Comparison of ENCODE assay signal across 20 mouse cellular contexts in the genomic region with DNA sequence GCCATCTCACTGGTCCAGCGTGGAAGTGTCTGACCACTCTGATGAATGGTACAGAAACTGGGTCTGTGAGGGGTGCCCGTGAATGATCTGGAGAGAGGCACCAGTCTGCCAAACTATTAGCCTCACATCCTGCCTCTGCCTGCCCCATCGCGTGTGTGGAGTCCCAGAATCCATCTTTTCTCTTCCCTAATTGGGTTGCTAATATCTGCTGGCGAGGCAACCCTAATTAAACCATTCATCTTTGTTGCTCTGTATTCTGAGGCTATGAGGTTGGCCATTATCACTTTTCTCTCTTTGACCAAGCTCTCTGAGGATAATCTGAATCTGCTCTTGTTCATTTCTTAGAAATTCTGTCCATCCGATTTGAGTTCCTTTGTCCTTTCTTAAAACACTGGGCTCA.
A peak's percentile ranks its signal among the peaks of the same experiment; 100 is the strongest.
DNase-seq lines count a peak whose midpoint lies in the region; ATAC-seq and TF ChIP-seq lines count a peak whose summit lies in the region.
"Had no signal": no experiment of that assay in that cellular context is flagged by ENCODE, and none has a peak within 500 bp of the region (broad histone marks: within the 10 kb centered on the region; RNA-seq: fewer than 3 reads in every experiment).

No protein-coding gene starts in this region.

- no peak for DNase-seq in hindbrain, embryonic 11.5 days (ENCODE audit: low spot score)
- peak; percentile 64 to 80 for DNase-seq in right cerebral cortex, postnatal 10 days (ENCODE audit: low spot score in 2 of 2)
- no peak for DNase-seq in right cerebral cortex, postnatal 25 days
- no peak for DNase-seq in embryo, embryonic 9.5 days (ENCODE audit: extremely low spot score)
- no peak for DNase-seq in liver, postnatal 0 days
- DNase-seq: B cell, adult 2 months; cerebellum, postnatal 10 days; gastrocnemius, adult 2 months; heart, postnatal 14 days; kidney, adult 18-20 months; lung, adult 2 months; right cerebral cortex, postnatal 4 days had no signal

- no peak for TF ChIP-seq CTCF in liver, postnatal 0 days (IDR thresholded peaks at IDR 0.05; ENCODE audit: low read depth)

- WGBS in hindbrain, embryonic 15.5 days: 56% methylated on average over 6 of the region's 6 CpGs
- WGBS in hindbrain, embryonic 11.5 days: 75% methylated on average over 6 of the region's 6 CpGs
- 8% methylated on average over 6 of the region's 6 CpGs for WGBS in forebrain, embryonic 15.5 days
- 79% methylated on average over 6 of the region's 6 CpGs for WGBS in liver, postnatal 0 days (ENCODE audit: insufficient replicate concordance)

- peaks cover 17% of the 10 kb centered on the region for H3K4me1 ChIP-seq in hindbrain, embryonic 15.5 days (replicated peaks)
- no peaks in the 10 kb centered on the region for H3K4me1 ChIP-seq in hindbrain, embryonic 11.5 days (replicated peaks; ENCODE audit: control insufficient read depth, insufficient read depth, low read length)
- peaks cover 36% of the 10 kb centered on the region for H3K4me1 ChIP-seq in forebrain, embryonic 15.5 days
- H3K4me1 ChIP-seq in liver, postnatal 0 days (ENCODE audit: insufficient read depth): no peaks in the 10 kb centered on the region
- H3K4me1 ChIP-seq: embryonic facial prominence, embryonic 15.5 days; heart, embryonic 12.5 days; neural tube, embryonic 12.5 days had no signal

- no peak for TF ChIP-seq EP300 in liver, postnatal 0 days (IDR thresholded peaks at IDR 0.05; ENCODE audit: low read depth)

- H3K4me2 ChIP-seq in hindbrain, embryonic 15.5 days: no peak overlapping the region
- H3K4me2 ChIP-seq in hindbrain, embryonic 11.5 days (replicated peaks; ENCODE audit: low read depth, low read length): no peak overlapping the region
- no peak overlapping the region for H3K4me2 ChIP-seq in forebrain, embryonic 15.5 days (replicated peaks)
- H3K4me2 ChIP-seq in liver, postnatal 0 days (ENCODE audit: low read depth, low read length): no peak overlapping the region
- H3K4me2 ChIP-seq: embryonic facial prominence, embryonic 15.5 days; heart, embryonic 12.5 days; liver, embryonic 11.5 days; neural tube, embryonic 12.5 days had no signal

- peaks cover 4% of the 10 kb centered on the region; the same call in 1 of the 2 replicates for H3K36me3 ChIP-seq in hindbrain, embryonic 15.5 days
- H3K36me3 ChIP-seq in hindbrain, embryonic 11.5 days (ENCODE audit: control insufficient read depth, insufficient read depth, low read length): no peaks in the 10 kb centered on the region
- H3K36me3 ChIP-seq in forebrain, embryonic 15.5 days: peaks cover 8% of the 10 kb centered on the region; the same call in 1 of the 2 replicates
- H3K36me3 ChIP-seq in liver, postnatal 0 days (replicated peaks; ENCODE audit: insufficient read depth, low read length): no peaks in the 10 kb centered on the region
- H3K36me3 ChIP-seq: embryonic facial prominence, embryonic 15.5 days had no signal

- ATAC-seq in hindbrain, embryonic 15.5 days (ENCODE audit: low FRiP score, low read depth): no peak
- ATAC-seq in hindbrain, embryonic 11.5 days (ENCODE audit: low FRiP score): no peak
- ATAC-seq in forebrain, embryonic 15.5 days (replicated peaks): peak; percentile 46
- no peak for ATAC-seq in liver, postnatal 0 days

- peak overlapping the region; percentile 17; the same call in 1 of the 2 replicates for H3K27ac ChIP-seq in hindbrain, embryonic 15.5 days (replicated peaks)
- H3K27ac ChIP-seq in hindbrain, embryonic 11.5 days (ENCODE audit: low read depth, low read length): no peak overlapping the region
- peak overlapping the region; percentile 42 for H3K27ac ChIP-seq in forebrain, embryonic 15.5 days (replicated peaks)
- H3K27ac ChIP-seq in liver, postnatal 0 days (ENCODE audit: low read depth): no peak overlapping the region
- H3K27ac ChIP-seq: embryonic facial prominence, embryonic 15.5 days; gastrocnemius, adult 2 months; kidney, postnatal 0 days; neural tube, embryonic 12.5 days; stomach, postnatal 0 days had no signal

- H3K27me3 ChIP-seq in hindbrain, embryonic 15.5 days: no peaks in the 10 kb centered on the region
- no peaks in the 10 kb centered on the region for H3K27me3 ChIP-seq in hindbrain, embryonic 11.5 days (ENCODE audit: control insufficient read depth, insufficient read depth, low read length)
- no peaks in the 10 kb centered on the region for H3K27me3 ChIP-seq in forebrain, embryonic 15.5 days
- no peaks in the 10 kb centered on the region for H3K27me3 ChIP-seq in liver, postnatal 0 days (ENCODE audit: insufficient read depth, low read length)
- H3K27me3 ChIP-seq: embryonic facial prominence, embryonic 15.5 days; heart, embryonic 12.5 days; neural tube, embryonic 12.5 days had no signal

- H3K9me3 ChIP-seq in hindbrain, embryonic 15.5 days: no peaks in the 10 kb centered on the region
- no peaks in the 10 kb centered on the region for H3K9me3 ChIP-seq in hindbrain, embryonic 11.5 days (ENCODE audit: control insufficient read depth, low read length)
- no peaks in the 10 kb centered on the region for H3K9me3 ChIP-seq in forebrain, embryonic 15.5 days
- no peaks in the 10 kb centered on the region for H3K9me3 ChIP-seq in liver, postnatal 0 days (ENCODE audit: low read length)
- H3K9me3 ChIP-seq: embryonic facial prominence, embryonic 15.5 days; neural tube, embryonic 12.5 days had no signal

- no peak overlapping the region for H3K9ac ChIP-seq in hindbrain, embryonic 15.5 days
- no peak overlapping the region for H3K9ac ChIP-seq in hindbrain, embryonic 11.5 days (ENCODE audit: low read depth, low read length)
- H3K9ac ChIP-seq in forebrain, embryonic 15.5 days (replicated peaks): no peak overlapping the region
- no peak overlapping the region for H3K9ac ChIP-seq in liver, postnatal 0 days (replicated peaks)
- H3K9ac ChIP-seq: embryonic facial prominence, embryonic 15.5 days; heart, embryonic 12.5 days; neural tube, embryonic 12.5 days had no signal

- H3K4me3 ChIP-seq in hindbrain, embryonic 15.5 days: no peak overlapping the region
- no peak overlapping the region for H3K4me3 ChIP-seq in hindbrain, embryonic 11.5 days (ENCODE audit: low read depth, low read length)
- H3K4me3 ChIP-seq in forebrain, embryonic 15.5 days: no peak overlapping the region
- no peak overlapping the region for H3K4me3 ChIP-seq in liver, postnatal 0 days (ENCODE audit: low read depth, low read length)
- H3K4me3 ChIP-seq: embryonic facial prominence, embryonic 15.5 days; gastrocnemius, adult 2 months; heart, embryonic 12.5 days; neural tube, embryonic 12.5 days had no signal

Comparison
In these comparisons a context has a peak if more than half of its experiments do, and no peak if none do; other contexts are left out.
1. H3K27ac ChIP-seq: peak in hindbrain, embryonic 15.5 days (single experiment) and forebrain, embryonic 15.5 days (single experiment); none in hindbrain, embryonic 11.5 days (single experiment) and liver, postnatal 0 days (single experiment).
2. DNase-seq: peak in right cerebral cortex, postnatal 10 days (2 of 2); none in hindbrain, embryonic 11.5 days (single experiment), right cerebral cortex, postnatal 25 days (single experiment), embryo, embryonic 9.5 days (single experiment) and liver, postnatal 0 days (single experiment).